Mouse (Mus musculus): ENCODE results near the gene Tcf7.

Gene Tcf7

DNA sequence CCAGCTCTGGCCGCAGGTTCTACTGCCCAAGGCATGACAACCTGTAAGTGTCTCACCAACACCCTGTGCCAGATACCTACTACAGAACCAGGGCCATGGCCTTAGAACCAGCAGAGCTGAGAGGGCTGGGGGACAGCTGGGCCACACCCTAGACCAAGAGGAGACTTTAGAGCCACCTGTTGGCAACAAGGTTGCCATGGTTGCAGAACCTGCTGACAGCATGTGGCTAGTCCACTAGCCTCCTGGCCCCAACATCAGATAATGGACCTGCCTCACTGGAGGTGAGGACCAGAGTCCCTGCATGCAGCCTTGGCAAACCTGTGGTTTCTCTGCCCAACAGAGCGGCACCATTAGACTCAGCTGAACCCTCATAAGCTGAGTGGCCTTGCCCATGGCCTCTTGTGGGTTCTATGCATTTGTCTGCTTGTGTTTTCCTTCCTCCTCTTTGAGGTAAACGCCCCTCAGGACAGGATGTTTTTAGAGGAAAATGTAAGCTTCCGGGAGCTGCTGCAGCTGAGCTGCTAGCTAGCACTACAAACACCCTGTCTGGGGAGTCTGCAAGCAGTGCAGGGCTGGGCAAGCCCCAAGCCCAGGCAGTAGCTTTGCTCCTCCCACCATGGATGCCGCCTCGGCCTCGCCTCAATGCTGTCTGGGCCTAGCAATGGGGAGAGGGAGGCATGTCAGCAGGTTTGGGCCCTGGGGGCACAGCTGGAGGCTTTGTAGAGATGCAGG lies 14.5 kb downstream of the Tcf7 start:
- in situ Hi-C loops (cut with MboI; ENCODE audit: low sequenced_read_pairs) = no loop called here

- in situ Hi-C loops (cut with MboI; ENCODE audit: low sequenced_read_pairs) = no loop called here
These were observed 15.5 kb downstream of the Tcf7 start for GRCm38 (mm10) chr11:52267271-52267670.

DNA sequence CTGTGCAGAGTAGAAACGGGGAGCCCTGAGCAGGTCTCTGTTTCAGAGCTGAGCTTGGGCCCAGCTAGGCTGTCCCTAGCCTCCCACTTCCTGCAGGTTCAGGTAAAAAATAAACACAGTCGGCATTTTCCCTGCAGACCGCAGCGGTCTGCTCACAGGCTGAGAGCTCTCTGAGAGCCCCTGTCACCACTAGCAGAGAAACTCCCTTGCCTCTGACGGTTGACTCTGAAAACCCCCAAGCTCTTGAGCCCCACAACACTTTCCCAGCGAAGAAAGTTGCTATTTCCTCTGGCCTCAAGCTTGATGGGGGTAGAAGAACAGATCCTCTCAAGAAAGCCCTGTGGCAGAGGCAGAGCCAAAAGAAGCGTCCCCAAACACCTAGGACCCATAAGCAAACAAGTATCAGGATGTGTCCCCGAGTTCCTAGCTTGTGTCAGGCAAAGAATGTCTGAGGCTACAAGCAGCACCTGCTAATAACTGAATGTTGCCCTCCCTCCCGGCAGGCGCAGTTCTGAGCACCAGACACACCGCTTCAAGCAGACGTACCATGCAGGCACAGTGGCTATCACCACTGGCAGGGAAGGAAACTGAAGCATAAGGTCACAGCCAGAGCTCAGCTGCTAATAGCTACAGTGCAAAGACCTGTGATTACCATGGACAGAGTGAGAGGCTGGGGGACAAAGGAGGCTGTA lies 17.1 kb downstream of the Tcf7 start:
- in situ Hi-C loops (cut with MboI; ENCODE audit: low sequenced_read_pairs) = no loop called here

GRCm38 (mm10) chr11:52264871-52265270 lies 17.9 kb downstream of the Tcf7 start:
- in situ Hi-C loops (cut with MboI; ENCODE audit: low sequenced_read_pairs) = loop anchor here (5.0 kb wide), 1 partner anchor 77 kb away; no protein-coding TSS in a partner anchor

- in situ Hi-C loops (cut with MboI; ENCODE audit: low sequenced_read_pairs) = loop anchor here (5.0 kb wide), 1 partner anchor 80 kb away; no protein-coding TSS in a partner anchor
These were observed 20.5 kb downstream of the Tcf7 start for GRCm38 (mm10) chr11:52262338-52262737.

DNA sequence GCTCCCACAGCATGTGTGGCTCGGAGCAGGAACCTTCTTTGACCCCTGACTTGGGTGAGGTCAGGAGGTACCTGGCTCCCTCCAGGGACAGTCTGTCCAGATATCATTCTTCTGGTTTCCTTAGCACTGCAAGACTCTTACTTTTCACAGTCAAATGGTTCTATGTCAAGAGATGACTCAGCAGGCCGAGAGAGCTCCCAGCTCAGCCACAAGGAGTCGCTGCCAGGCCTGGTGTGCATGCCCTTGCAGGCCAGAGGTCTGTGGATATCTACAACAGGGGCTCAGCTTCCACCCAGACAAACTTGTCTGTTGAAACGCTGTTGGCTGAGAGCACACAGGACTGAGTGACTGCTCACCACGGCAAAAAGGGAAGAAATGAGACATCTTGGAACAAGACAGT lies 20.9 kb downstream of the Tcf7 start:
- in situ Hi-C loops (cut with MboI; ENCODE audit: low sequenced_read_pairs) = loop anchor here (5.0 kb wide), 1 partner anchor 80 kb away; no protein-coding TSS in a partner anchor

- in situ Hi-C loops (cut with MboI; ENCODE audit: low sequenced_read_pairs) = loop anchor here (5.0 kb wide), 1 partner anchor 81 kb away; no protein-coding TSS in a partner anchor
These were observed 21.9 kb downstream of the Tcf7 start for GRCm38 (mm10) chr11:52260878-52261277.

DNA sequence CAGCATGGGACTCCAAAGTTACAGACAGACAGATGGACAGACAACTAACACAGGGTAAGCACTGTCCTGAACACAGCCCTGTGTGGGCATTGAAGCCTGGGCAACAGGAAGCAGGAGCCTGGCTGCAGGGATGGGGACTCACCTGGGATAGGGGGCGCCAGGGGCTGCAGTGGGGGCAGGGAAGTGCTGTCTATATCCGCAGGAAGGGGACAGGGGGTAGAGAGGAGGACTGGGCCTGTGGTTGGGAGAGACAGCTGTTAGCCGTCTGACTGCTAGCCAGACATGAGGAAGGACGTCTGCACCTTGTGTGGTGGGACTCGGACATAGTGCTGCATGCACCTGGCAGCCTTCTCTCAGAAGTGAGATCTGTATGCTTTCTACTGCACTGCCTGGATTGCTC lies 24.1 kb downstream of the Tcf7 start:
- in situ Hi-C loops (cut with MboI; ENCODE audit: low sequenced_read_pairs) = no loop called here

DNA sequence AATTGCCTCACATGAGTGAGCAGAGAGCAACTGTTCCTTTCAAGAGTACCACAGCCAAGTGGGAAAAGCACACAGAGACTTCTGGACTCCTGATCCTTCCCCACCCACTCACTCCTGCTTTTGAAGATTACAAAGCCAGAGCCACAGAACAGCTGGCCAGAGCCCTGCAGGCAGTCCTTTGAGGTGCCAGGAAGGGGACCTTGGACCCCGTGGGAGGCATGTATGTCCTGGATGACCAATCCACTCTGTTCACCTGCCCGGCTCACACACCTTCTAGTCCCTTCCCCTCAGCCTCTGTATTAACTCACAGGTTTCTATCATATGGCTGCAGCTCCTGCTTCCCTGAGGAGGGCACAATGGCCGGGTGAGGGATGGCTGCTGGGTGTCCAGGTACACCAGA lies 25.4 kb downstream of the Tcf7 start:
- in situ Hi-C loops (cut with MboI; ENCODE audit: low sequenced_read_pairs) = no loop called here

- in situ Hi-C loops (cut with MboI; ENCODE audit: low sequenced_read_pairs) = no loop called here
These were observed 27.7 kb downstream of the Tcf7 start for GRCm38 (mm10) chr11:52255077-52255476.

DNA sequence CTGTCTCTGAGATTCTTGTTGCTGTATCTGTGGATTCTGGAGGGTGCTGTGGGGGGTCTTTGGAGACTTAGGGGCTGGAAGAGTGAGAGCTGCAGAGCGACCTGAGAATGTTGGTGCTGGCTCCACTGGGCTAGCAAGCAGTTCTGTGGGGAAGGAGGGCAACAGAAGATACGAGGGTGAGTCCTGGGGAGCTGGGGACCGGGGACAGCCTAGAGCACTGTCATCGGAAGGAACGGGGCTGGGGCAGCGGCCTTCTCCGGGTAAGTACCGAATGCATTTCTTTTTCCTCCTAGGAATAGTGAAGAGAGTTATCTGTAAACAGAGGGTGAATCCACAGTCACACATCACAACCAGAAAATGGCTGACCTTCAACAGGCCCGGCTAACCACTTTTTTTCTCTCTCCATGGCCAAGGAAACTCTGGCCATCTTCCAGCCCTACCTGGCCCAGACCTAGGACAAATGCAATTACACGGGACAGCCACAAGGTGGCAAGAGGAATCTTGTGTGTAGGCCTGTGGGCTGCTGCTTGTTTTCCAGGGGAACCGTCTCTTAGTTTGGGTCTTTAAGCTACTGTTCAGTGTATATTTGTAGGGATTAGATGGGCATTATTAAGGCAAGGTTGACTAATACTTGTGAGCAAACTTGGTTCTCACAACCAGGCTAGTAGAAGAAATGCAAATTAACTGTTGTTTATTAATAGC lies 29.0 kb downstream of the Tcf7 start:
- in situ Hi-C loops (cut with MboI; ENCODE audit: low sequenced_read_pairs) = no loop called here

- in situ Hi-C loops (cut with MboI; ENCODE audit: low sequenced_read_pairs) = no loop called here
These were observed 30.1 kb downstream of the Tcf7 start for GRCm38 (mm10) chr11:52252692-52253091.

DNA sequence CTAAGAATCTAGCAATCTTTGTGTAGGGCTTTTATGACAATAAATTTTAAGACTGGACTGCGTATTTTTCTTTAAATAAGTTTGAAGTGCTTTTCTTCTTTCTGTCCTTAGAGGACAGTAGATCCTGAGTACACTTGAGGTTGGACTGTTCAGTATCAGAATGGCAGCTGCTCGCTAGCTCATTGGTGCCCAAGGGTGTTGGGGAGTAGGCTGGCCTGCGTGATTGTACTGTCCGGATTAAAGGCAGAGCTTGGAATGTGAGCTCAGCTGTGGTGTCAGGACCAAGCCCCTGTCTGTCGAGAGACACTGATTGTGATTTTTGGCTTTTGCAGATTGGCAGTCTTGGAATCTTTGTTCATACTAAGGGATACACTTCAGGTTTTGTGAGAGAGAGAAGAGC lies 31.0 kb downstream of the Tcf7 start:
- in situ Hi-C loops (cut with MboI; ENCODE audit: low sequenced_read_pairs) = no loop called here

DNA sequence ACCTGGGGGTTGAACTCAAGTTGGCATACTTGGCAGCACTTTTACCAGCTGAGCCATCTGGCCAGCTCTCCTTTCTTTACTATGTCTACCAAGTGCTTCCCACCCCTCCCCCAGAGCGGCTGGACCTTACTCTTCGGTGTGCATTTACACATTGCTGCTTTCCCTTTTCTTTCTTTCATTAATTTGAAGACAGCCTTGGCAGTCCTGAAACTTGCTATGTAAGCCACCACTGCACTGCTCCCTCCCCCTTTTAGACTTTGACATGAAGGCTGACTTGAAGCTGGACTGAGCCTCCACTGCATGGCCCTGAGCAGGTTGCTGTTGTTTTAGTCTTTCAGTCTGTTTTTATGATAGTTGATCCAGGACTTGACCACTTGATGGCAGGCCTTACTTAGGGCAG lies 33.4 kb downstream of the Tcf7 start:
- in situ Hi-C loops (cut with MboI; ENCODE audit: low sequenced_read_pairs) = no loop called here

DNA sequence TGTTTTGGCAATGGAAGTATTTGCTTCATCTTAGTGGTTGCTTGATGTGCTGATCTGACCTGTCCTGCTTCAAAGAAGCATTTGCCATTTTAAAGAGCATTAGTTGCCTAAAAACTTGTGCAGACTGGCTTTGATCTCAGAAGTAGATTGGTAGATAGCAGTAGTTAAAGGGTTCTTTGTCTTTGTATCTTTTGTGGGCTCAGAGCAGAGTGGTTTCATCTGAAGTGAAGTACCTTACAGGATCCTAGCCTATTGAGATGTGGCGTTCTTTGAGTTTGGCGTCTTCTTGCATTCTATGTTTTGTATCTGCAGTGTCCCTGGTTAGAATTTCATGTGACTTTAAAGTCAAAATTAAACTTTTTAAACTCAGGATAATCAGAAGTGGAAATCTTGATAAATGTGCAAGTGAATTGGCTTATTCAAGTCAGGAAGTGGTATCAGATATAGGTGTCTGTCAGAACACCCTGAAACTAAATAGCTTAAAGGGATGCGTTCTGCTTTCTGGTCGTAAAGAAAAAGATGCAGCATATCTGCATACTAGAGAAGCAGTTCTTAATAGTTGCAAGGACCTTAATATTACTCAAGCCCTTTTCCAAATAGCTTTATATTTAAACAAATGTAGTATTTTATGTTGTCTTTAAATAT lies 41.8 kb downstream of the Tcf7 start:
- in situ Hi-C loops (cut with MboI; ENCODE audit: low sequenced_read_pairs) = no loop called here

DNA sequence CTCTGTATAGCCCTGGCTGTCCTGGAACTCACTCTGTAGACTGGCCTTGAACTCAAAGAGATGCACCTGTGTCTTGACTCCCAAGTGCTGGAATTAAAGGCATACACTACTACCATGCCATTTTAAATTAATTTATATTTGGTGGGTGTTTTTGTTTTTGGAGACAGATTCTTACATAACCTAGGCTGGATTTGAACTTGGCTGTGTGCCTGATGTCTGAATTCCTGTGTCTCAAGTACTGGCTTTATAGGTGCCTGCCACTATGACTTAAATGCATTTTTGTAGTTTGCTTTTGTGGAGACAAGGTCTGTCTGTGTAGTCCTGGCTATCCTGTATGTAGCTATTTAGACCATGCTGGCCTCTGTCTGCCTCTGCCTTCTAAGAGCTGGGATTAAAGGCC lies 48.3 kb downstream of the Tcf7 start:
- in situ Hi-C loops (cut with MboI; ENCODE audit: low sequenced_read_pairs) = no loop called here

GRCm38 (mm10) chr11:52233906-52234305 lies 48.9 kb downstream of the Tcf7 start:
- in situ Hi-C loops (cut with MboI; ENCODE audit: low sequenced_read_pairs) = no loop called here

DNA sequence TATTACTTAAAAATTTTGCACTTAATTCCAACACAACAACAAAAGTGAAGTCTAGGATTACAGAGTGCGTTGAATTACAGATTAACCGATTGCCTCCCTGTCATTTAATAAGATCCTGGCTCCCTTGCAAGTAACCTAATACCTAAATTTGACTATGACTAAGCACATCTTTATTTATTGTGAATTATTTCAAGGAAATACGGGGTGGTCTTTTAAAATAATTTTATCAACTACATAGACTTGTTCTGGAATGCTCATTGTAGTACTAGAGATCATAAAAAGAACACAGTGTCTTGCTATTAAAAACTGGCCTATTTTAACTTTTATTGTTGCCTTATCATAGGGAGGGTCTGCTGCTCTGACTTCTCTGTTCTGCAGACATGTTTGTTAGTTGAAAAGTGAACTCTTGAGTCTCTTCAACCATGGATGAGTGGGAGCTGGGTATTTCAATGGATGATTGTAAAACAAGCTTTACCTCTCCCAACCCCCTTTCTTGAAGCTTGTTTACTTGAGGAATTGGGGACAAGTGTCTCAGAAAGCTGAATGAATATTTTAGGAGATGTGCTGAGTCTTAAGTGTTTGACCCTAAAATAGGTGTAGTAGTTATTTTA lies 49.7 kb downstream of the Tcf7 start:
- in situ Hi-C loops (cut with MboI; ENCODE audit: low sequenced_read_pairs) = no loop called here

DNA sequence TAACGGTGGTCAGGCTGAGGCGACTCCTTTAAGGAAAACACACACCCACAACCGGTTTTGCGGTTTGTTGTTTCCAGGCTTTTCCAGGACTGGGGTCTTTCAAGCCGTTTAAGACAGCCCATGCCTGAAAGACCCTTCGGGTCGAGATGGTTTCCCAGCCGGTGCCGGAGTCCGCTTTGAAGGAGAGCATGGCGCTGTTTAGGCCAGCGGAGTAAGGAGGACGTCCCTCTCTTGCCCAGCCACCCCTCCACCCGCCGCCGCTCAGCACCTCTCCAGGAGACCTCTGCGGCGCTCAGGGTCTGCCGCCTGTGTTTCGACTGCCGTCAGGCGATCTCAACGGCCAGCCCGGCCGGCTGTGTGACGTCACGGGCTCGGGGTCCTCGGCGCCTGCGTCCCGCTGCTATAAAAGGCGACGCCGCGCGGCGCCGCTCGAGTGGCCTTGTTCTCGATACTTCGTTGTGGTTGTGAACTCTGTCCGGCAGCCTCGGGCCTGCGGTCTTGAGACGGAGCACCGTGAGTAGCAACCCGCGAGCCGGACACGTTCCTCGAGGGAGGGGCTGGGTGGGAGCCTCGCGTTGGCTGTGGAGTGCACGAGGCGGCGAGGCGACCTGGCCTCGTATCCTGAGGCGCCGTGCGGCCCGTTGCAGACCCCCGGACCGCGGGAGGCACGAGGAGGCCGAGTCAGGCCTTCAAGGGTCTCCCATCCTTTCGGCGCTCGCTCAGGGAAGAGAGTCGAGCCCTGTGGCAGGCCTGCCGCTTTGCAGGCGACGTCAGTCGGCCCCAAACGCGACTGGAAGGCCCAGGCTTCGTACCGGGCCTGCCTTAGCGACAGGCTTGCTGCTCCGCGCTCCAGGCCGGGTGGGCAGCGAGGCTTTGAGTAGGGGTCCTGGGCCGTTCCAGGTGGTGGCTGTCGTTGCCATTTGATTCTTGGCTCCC lies 50.9 kb downstream of the Tcf7 start, which contains the start of gene Skp1a:
Gene Skp1a (plus strand): TSS at position 390 of the 936 bp plus-strand sequence.
- in situ Hi-C loops (cut with MboI; ENCODE audit: low sequenced_read_pairs) = no loop called here

- in situ Hi-C loops (cut with MboI; ENCODE audit: low sequenced_read_pairs) = no loop called here
These were observed 52.1 kb downstream of the Tcf7 start for GRCm38 (mm10) chr11:52230694-52231093.

All from CH12F3 (cell line).